11 mouse cellular contexts compared by ENCODE assay signal in genomic region chr2:128092451-128092850, GRCm38 (mm10).
"Had no signal": no experiment of that assay in that cellular context is flagged by ENCODE, and none has a peak within 500 bp of the region (broad histone marks: within the 10 kb centered on the region; RNA-seq: fewer than 3 reads in every experiment).

No protein-coding gene starts in this region.

- H3K9me3 ChIP-seq: limb, embryonic 15.5 days; liver, embryonic 12.5 days; midbrain, embryonic 13.5 days had no signal

- H3K4me3 ChIP-seq: limb, embryonic 15.5 days; liver, embryonic 12.5 days; midbrain, embryonic 13.5 days; neural tube, embryonic 13.5 days had no signal

- ATAC-seq: liver, embryonic 12.5 days had no signal

- H3K27me3 ChIP-seq: limb, embryonic 15.5 days; liver, embryonic 12.5 days; midbrain, embryonic 13.5 days; neural tube, embryonic 13.5 days had no signal

- H3K27ac ChIP-seq: limb, embryonic 15.5 days; liver, embryonic 12.5 days; midbrain, embryonic 13.5 days; neural tube, embryonic 13.5 days had no signal

- H3K36me3 ChIP-seq: limb, embryonic 15.5 days; liver, embryonic 12.5 days; midbrain, embryonic 13.5 days; neural tube, embryonic 13.5 days had no signal

- DNase-seq: layer of hippocampus, adult 9-11 months; layer of hippocampus, postnatal 36 days; lung, postnatal 10 days; lung, postnatal 4 days; right cerebral cortex, postnatal 4 days; spleen, adult 18-20 months had no signal

- H3K4me1 ChIP-seq: limb, embryonic 15.5 days had no signal

- H3K4me2 ChIP-seq: limb, embryonic 15.5 days; liver, embryonic 12.5 days; lung, embryonic 14.5 days; midbrain, embryonic 13.5 days; neural tube, embryonic 13.5 days had no signal

- H3K9ac ChIP-seq: limb, embryonic 15.5 days; liver, embryonic 12.5 days; lung, embryonic 14.5 days; midbrain, embryonic 13.5 days; neural tube, embryonic 13.5 days had no signal
